Mouse (Mus musculus): ENCODE data around the gene Smad3. TPM values are rescaled to one million over a fixed set of nuclear protein-coding genes. Genes with fewer than 3 reads are reported as not detected.

The Smad3 gene
- polyA plus RNA-seq, 1 experiment from 2014 or later, result 21.2 TPM

DNA sequence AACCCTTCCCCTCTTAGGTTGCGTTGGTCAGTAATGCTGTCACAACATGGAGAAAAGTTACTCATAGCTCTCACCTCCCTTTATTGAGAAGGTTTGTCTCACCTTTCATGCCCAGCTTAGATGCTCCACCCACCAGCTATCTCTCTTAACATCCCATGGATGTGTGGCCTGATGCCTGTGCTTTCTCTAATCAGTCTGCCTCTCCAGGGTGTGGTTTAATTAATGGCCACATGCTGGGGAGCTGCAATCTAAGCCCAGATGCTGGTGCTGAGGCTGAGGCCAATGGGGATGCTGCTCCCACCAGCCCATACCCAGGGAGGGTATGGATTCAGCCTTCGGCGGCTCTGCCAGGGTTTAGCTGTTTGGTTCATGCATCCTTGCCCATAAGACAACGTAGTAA is 32.4 kb upstream of the Smad3 start:
- H3K36me3 ChIP-seq (ENCODE audit: control insufficient read depth, insufficient read depth, low read length), result no peaks in the 10 kb centered on the region
- H3K27ac ChIP-seq (ENCODE audit: low read depth, low read length), result no peak overlapping the region
- H3K4me2 ChIP-seq (replicated peaks; ENCODE audit: low read depth, low read length), result no peak overlapping the region
- 94% methylated on average over 4 of the region's 4 CpGs for WGBS
- no peak overlapping the region for H3K4me3 ChIP-seq (ENCODE audit: low read length)
- H3K9me3 ChIP-seq (ENCODE audit: control insufficient read depth, low read length), result no peaks in the 10 kb centered on the region
- H3K27me3 ChIP-seq (ENCODE audit: control insufficient read depth, insufficient read depth, low read length), result no peaks in the 10 kb centered on the region
- ATAC-seq (ENCODE audit: low FRiP score, low TSS enrichment), result no peak
- H3K4me1 ChIP-seq (ENCODE audit: control insufficient read depth, insufficient read depth, low read length), result peaks cover 46% of the 10 kb centered on the region
- no peak overlapping the region for H3K9ac ChIP-seq (ENCODE audit: low read depth, low read length)

DNA sequence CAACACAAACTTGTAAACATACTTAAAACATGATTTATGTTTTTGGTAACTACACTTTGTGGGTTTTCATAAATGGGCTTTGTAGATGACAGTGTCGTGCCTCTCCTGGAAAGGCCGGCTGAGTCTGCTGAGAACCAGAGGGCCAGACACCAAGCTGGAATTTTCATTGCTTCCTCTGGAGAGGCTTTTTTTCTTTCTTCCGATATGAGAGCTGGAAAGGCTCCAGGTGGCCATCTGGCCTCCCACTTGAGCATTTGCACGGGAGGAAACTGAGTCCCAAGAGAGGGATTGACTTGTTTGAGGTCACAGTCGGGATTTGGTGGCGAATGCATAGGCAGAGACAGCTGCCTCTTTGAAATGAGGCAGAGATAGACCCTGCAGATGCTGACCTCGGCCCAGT is 31.6 kb upstream of the Smad3 start:
- ATAC-seq (ENCODE audit: low FRiP score, low TSS enrichment), result no peak
- no peak overlapping the region for H3K4me2 ChIP-seq (replicated peaks; ENCODE audit: low read depth, low read length)
- no peak overlapping the region for H3K4me3 ChIP-seq (ENCODE audit: low read length)
- H3K9me3 ChIP-seq (ENCODE audit: control insufficient read depth, low read length), result no peaks in the 10 kb centered on the region
- no peaks in the 10 kb centered on the region for H3K36me3 ChIP-seq (ENCODE audit: control insufficient read depth, insufficient read depth, low read length)
- peaks cover 41% of the 10 kb centered on the region for H3K4me1 ChIP-seq (ENCODE audit: control insufficient read depth, insufficient read depth, low read length)
- H3K9ac ChIP-seq (ENCODE audit: low read depth, low read length), result no peak overlapping the region
- no peaks in the 10 kb centered on the region for H3K27me3 ChIP-seq (ENCODE audit: control insufficient read depth, insufficient read depth, low read length)
- WGBS, result 49% methylated on average over 7 of the region's 7 CpGs
- no peak overlapping the region for H3K27ac ChIP-seq (ENCODE audit: low read depth, low read length)

DNA sequence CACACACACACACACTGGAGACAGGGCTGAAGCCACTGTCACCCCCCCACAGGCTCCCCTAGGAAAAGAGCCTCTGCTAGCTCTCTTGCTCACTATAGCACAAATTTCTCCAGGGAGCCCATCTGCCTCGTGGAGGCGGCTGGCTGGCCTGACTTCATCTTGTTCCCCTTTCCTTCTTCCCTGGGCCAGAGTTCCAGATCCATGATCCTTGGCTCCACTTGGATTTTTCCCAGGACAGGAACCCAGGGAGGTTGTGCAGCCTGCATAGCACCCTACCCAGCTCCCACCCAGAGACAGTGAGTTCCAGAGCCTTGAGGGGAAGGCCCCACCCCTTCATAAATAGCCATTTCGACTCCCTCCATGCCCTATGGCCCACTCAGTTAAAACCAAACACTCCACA is 29.8 kb upstream of the Smad3 start:
- H3K4me2 ChIP-seq (replicated peaks; ENCODE audit: low read depth, low read length), result no peak overlapping the region
- no peak overlapping the region for H3K4me3 ChIP-seq (ENCODE audit: low read length)
- H3K27ac ChIP-seq (ENCODE audit: low read depth, low read length), result no peak overlapping the region
- ATAC-seq (ENCODE audit: low FRiP score, low TSS enrichment), result no peak
- no peak overlapping the region for H3K9ac ChIP-seq (ENCODE audit: low read depth, low read length)
- H3K36me3 ChIP-seq (ENCODE audit: control insufficient read depth, insufficient read depth, low read length), result no peaks in the 10 kb centered on the region
- WGBS, result 26% methylated on average over 3 of the region's 3 CpGs
- H3K9me3 ChIP-seq (ENCODE audit: control insufficient read depth, low read length), result no peaks in the 10 kb centered on the region
- peaks cover 45% of the 10 kb centered on the region for H3K4me1 ChIP-seq (ENCODE audit: control insufficient read depth, insufficient read depth, low read length)
- H3K27me3 ChIP-seq (ENCODE audit: control insufficient read depth, insufficient read depth, low read length), result no peaks in the 10 kb centered on the region

DNA sequence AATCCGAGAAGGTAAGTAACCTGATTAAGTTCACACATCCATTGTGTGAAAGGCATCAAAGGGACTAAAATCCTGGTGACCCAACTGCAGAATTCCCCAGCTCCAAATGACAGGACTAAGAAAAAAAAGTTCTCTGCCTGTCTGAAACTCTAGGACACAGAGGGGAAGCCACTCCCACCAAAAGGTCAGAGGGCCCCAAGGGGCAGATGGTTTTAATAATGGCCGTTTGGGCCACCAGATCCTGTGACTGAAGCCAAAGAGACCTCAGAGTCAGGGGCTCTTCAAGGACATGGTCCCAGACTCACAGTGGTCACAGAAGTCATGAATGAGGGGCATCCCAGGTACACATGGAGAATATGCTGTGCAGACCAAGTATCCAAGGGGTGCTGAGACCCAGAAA is 29.3 kb upstream of the Smad3 start:
- H3K27me3 ChIP-seq (ENCODE audit: control insufficient read depth, insufficient read depth, low read length), result no peaks in the 10 kb centered on the region
- no peak overlapping the region for H3K9ac ChIP-seq (ENCODE audit: low read depth, low read length)
- no peak overlapping the region for H3K4me2 ChIP-seq (replicated peaks; ENCODE audit: low read depth, low read length)
- H3K9me3 ChIP-seq (ENCODE audit: control insufficient read depth, low read length), result no peaks in the 10 kb centered on the region
- no peaks in the 10 kb centered on the region for H3K36me3 ChIP-seq (ENCODE audit: control insufficient read depth, insufficient read depth, low read length)
- H3K27ac ChIP-seq (ENCODE audit: low read depth, low read length), result no peak overlapping the region
- peaks cover 50% of the 10 kb centered on the region for H3K4me1 ChIP-seq (ENCODE audit: control insufficient read depth, insufficient read depth, low read length)
- no peak overlapping the region for H3K4me3 ChIP-seq (ENCODE audit: low read length)
- WGBS, result 13% methylated on average over 2 of the region's 2 CpGs
- no peak for ATAC-seq (ENCODE audit: low FRiP score, low TSS enrichment)

DNA sequence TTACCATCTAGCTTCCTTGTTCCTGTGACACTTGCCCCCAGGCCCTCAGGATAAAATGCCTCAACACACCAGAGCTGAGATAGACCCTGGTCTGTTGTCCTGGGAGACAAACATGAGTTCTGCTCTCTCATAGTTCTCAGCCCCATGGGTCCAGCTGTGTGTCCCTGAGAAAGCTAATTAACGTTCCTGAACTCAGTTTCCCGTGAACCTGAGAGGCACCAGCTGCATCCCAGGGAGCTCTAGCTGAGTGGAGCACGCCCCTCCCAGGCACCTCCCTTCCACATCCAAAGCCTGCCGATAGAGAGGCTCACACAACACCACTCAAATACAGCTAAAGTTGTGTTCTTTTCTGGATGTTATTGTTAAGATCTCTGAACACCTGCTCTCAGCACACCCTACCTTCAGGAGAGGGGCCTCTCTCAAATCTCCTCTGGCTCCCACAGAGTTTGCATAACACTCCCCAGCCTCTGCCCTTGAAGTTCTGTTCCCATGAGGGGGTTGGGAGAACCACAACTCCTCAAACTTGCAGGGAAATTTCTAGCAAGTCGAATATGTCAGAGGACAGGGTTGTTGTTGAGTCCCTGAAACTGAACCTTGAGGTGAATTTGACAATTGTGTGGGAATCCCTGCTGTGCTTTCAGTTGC is 28.4 kb upstream of the Smad3 start:
- Histone ChIP-seq H3K9me3 (ENCODE audit: control insufficient read depth, low read length) (no peaks in the 10 kb centered on the region), H3K27me3 (ENCODE audit: control insufficient read depth, insufficient read depth, low read length) (no peaks in the 10 kb centered on the region), H3K27ac (ENCODE audit: low read depth, low read length) (no peak overlapping the region), H3K9ac (ENCODE audit: low read depth, low read length) (no peak overlapping the region), H3K4me1 (ENCODE audit: control insufficient read depth, insufficient read depth, low read length) (peaks cover 55% of the 10 kb centered on the region), H3K36me3 (ENCODE audit: control insufficient read depth, insufficient read depth, low read length) (no peaks in the 10 kb centered on the region), H3K4me2 (replicated peaks; ENCODE audit: low read depth, low read length) (no peak overlapping the region), H3K4me3 (ENCODE audit: low read length) (no peak overlapping the region)
- WGBS, result 12% methylated on average over 5 of the region's 5 CpGs
- ATAC-seq (ENCODE audit: low FRiP score, low TSS enrichment), result no peak

DNA sequence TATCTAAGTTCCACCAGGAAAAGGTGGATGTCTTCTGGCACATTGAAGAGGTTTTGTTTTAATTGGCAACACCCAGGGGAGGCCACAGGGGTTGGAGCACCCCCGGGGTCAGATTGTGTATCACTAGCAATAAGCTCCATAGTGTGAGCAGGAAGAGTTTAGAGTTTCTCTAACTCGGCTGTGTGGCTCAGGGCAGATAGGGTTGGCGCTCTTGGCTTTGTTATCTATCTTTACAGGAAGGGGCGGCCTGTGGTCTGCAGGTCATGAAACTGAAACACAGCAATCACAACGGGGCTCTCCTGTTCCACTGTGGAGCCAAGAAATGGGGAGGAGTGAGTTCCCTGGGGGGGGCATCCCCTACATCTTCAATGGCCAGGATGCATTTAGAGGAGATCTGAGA is 27.7 kb upstream of the Smad3 start:
- H3K4me1 ChIP-seq (ENCODE audit: control insufficient read depth, insufficient read depth, low read length), result peaks cover 62% of the 10 kb centered on the region
- no peaks in the 10 kb centered on the region for H3K27me3 ChIP-seq (ENCODE audit: control insufficient read depth, insufficient read depth, low read length)
- H3K9ac ChIP-seq (ENCODE audit: low read depth, low read length), result no peak overlapping the region
- no peaks in the 10 kb centered on the region for H3K36me3 ChIP-seq (ENCODE audit: control insufficient read depth, insufficient read depth, low read length)
- no peak overlapping the region for H3K27ac ChIP-seq (ENCODE audit: low read depth, low read length)
- WGBS, result 41% methylated on average over 5 of the region's 5 CpGs
- no peak for ATAC-seq (ENCODE audit: low FRiP score, low TSS enrichment)
- no peaks in the 10 kb centered on the region for H3K9me3 ChIP-seq (ENCODE audit: control insufficient read depth, low read length)
- no peak overlapping the region for H3K4me2 ChIP-seq (replicated peaks; ENCODE audit: low read depth, low read length)
- no peak overlapping the region for H3K4me3 ChIP-seq (ENCODE audit: low read length)

DNA sequence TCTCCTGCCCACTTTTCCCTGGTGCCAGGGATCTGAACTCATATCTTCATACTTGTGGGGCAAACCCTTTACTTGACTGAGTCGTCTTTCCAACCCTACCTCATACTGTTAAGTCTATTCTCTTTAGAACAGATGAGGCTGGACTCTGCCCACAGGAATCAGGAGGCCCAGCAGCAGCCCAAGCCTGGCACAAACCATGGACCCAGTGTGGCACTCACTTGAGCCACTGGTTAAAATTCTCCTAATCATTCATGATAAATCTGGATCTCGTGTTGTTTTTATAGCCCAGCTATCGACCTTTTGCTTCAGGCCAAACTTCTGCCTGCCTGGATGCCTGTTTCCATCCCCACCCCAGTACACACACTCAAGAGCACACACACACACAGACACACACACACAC is 26.8 kb upstream of the Smad3 start:
- Histone ChIP-seq H3K27me3 (ENCODE audit: control insufficient read depth, insufficient read depth, low read length) (no peaks in the 10 kb centered on the region), H3K36me3 (ENCODE audit: control insufficient read depth, insufficient read depth, low read length) (no peaks in the 10 kb centered on the region), H3K9me3 (ENCODE audit: control insufficient read depth, low read length) (no peaks in the 10 kb centered on the region), H3K4me2 (replicated peaks; ENCODE audit: low read depth, low read length) (no peak overlapping the region), H3K4me1 (ENCODE audit: control insufficient read depth, insufficient read depth, low read length) (peaks cover 66% of the 10 kb centered on the region), H3K9ac (ENCODE audit: low read depth, low read length) (no peak overlapping the region), H3K27ac (ENCODE audit: low read depth, low read length) (no peak overlapping the region), H3K4me3 (ENCODE audit: low read length) (no peak overlapping the region)
- 66% methylated on average over 3 of the region's 3 CpGs for WGBS
- ATAC-seq (ENCODE audit: low FRiP score, low TSS enrichment), result no peak

DNA sequence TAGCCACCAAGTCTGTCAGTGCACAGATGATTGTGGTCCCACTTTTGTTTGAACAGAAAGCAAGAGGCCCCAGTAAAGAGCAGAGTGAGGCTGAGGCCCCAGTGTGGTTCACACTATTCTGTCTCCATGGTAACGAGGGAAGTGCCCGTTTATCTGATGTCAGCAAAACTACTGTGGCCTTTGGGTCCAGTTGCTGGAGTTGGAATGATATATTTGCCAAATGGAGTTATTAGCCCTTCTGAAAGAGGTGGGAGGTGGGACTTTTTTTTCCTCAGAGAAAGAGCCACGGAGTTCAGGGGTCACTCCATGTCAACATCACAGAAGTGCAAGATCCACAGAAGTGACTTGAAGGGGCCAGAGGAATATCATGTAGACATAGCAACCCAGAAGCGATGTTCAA is 24.9 kb upstream of the Smad3 start:
- no peak for ATAC-seq (ENCODE audit: low FRiP score, low TSS enrichment)
- Histone ChIP-seq H3K4me3 (ENCODE audit: low read length) (no peak overlapping the region), H3K36me3 (ENCODE audit: control insufficient read depth, insufficient read depth, low read length) (no peaks in the 10 kb centered on the region), H3K9me3 (ENCODE audit: control insufficient read depth, low read length) (no peaks in the 10 kb centered on the region), H3K9ac (ENCODE audit: low read depth, low read length) (no peak overlapping the region), H3K4me1 (ENCODE audit: control insufficient read depth, insufficient read depth, low read length) (peaks cover 52% of the 10 kb centered on the region), H3K27me3 (ENCODE audit: control insufficient read depth, insufficient read depth, low read length) (no peaks in the 10 kb centered on the region; the same call in 1 of the 2 replicates), H3K4me2 (replicated peaks; ENCODE audit: low read depth, low read length) (no peak overlapping the region), H3K27ac (ENCODE audit: low read depth, low read length) (no peak overlapping the region)
- 18% methylated on average over 4 of the region's 4 CpGs for WGBS

DNA sequence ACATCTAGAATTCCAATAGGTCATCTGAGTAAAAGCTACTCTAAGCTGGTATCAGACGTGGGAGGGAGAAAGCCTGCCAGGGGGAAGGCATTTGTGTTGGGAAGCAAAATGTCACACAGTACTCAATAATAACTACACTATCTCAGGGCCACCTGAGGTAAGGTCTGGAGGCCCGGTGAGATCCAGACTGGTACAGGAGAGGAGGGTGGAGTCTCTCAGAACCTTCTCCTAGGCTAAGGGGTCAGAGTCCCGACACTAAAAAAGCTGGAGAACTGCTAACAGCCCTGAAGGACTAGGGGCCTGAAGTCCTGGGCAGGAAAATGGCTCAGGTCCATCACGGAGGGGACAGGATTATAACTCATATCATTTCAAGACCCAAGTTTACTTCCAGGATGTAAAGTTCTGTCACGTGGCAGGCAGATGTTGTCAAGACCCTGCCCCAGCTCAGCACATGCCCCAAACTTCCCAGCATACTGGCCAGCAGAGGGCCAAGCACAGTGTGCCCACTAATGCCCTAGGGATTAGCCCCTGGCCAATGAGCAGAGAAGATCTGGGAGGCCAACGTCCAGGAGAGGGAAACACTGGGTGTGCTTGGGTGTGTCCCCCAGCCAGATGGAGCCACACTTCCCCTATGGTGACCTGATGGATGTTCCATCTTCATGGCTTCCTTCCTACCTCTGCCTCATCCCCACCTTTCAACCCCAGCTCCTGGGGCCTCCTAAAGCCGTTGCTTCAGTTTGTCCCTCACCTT is 24.1 kb upstream of the Smad3 start:
- Histone ChIP-seq H3K4me2 (replicated peaks; ENCODE audit: low read depth, low read length) (no peak overlapping the region), H3K9ac (ENCODE audit: low read depth, low read length) (no peak overlapping the region), H3K9me3 (ENCODE audit: control insufficient read depth, low read length) (no peaks in the 10 kb centered on the region), H3K27ac (ENCODE audit: low read depth, low read length) (no peak overlapping the region), H3K4me1 (ENCODE audit: control insufficient read depth, insufficient read depth, low read length) (peaks cover 45% of the 10 kb centered on the region), H3K4me3 (ENCODE audit: low read length) (no peak overlapping the region), H3K27me3 (ENCODE audit: control insufficient read depth, insufficient read depth, low read length) (no peaks in the 10 kb centered on the region; the same call in 1 of the 2 replicates), H3K36me3 (ENCODE audit: control insufficient read depth, insufficient read depth, low read length) (no peaks in the 10 kb centered on the region)
- no peak for ATAC-seq (ENCODE audit: low FRiP score, low TSS enrichment)
- 70% methylated on average over 7 of the region's 7 CpGs for WGBS

Measured in kidney, embryonic 14.5 days (tissue).